Mouse (Mus musculus): Measurements from ENCODE around the gene Rwdd2b. TPM values are rescaled to one million over a fixed set of nuclear protein-coding genes. Genes with fewer than 3 reads are reported as not detected.

The Rwdd2b gene
- 10 to 100 TPM in 1 of 2 experiments, 1 to 10 TPM in 1; 5.8 to 10.7 TPM for total RNA-seq (2023)

DNA sequence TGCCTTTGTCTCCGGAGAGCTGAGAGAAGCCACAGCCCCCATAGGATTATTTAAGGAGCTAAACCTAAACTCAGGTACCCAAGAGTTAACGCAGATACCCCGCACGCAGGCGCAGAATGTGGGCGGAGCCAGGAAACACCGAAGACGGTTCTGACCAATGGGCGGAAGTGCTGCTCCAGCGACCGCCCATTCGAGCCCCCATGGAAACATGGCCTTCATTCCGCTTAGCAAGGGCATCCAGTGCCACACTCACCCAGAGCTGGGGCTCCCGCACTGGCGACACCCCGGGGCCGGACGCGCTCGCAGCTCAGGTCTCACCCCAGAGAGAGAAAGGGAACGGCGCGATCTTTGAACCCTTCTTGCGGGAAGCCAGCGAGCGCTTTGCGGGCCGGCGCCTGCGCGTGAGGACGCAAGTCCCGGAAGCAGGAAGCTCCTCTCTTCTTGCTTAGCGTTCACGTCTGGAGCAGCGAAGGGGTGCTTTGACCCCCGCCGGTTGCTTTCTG, at the start of gene Rwdd2b:
Gene Rwdd2b (minus strand): TSS at position 390 of the 503 bp plus-strand sequence.

DNA sequence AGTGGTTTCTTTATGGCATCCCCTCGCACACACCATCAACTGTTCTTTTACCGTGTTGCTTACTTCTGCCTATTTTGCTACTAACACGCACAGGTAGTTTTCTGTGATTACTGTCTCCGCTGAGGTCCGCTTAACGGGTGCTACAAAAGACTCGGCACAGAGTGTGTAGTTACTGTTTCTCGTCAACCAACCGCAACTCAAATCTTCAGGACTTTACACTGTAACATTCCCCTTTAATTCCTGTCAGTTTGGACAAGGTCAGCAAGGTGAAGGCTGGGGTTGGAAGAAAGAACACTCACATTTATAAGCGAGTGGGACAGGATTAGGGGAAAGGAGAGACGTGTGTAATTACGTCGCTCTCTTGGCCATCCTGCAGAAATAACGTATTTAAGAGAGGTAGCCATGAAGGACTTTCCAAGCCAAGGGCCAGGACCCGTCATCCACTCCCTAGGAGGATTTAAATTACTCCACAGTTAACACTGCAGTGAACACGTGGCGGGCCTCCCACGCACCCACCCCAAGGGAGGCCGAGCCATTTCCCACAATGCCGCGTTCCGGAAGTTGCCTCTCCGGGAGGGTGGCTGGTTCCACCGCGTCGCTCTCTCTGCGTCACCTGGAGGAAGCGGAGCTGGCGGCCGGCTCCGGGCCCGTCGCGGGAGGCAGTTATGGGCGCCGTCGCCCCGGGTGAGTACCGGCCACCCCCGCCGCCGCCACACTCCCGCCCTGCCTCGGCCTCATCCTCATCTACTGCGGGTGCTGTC, 14.2 kb upstream of the Rwdd2b start, which contains the start of gene Usp16:
Gene Usp16 (plus strand): TSS at position 285 of the 761 bp plus-strand sequence.

DNA sequence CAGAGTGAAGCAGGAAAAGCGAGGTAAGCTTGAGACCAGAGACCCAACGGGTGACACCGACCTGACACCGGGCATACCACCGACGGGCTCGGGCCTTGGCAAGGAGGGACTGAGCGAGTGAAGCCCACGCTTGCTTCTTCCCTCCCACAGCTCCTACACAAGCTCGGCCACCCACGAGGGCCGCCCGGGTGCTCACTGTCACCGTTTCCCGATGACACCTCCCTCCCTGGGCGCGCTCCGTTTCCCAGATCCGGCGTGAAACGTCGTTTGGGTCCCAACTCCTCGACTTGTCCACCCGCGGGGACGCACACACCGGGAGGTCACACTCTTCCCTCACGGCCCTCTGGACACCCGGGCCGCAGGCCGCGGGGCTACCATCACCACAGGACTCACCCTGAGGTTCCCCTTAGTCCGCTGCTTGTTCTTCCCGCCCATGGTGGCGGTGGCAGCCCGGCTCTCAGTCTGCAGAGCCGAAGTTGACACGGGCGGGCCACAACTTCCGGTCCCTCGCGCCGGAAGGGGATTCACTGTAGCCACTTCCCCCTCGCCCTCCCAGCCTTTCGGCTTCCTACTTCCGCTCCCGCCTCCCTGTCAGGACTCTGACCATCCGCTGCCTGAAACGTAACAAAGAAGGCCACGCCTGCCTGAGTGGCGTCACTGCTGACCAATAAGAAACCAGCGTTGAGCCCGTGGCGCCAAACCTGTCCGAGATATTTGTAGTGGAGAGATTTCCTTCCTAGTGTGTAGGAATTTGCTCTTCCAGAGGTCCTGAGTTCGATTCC, 8.1 kb downstream of the Rwdd2b start, which contains the start of gene Ltn1:
Gene Ltn1 (minus strand): TSS at position 580 of the 782 bp plus-strand sequence.

Other genes with a start within 250 kb of the Rwdd2b start
- gene N6amt1, start 86.4 kb downstream of the Rwdd2b start, total RNA-seq (2023): 10 to 100 TPM; 14.4 to 22.4 TPM
- gene Ltn1, start 8.0 kb downstream of the Rwdd2b start, total RNA-seq (2023): 10 to 100 TPM; 45.2 to 55.7 TPM
- 100 to 1,000 TPM; 139 to 142 TPM for gene Usp16, start 14.1 kb upstream of the Rwdd2b start, total RNA-seq (2023)
- gene Cct8, start 55.3 kb upstream of the Rwdd2b start, total RNA-seq (2023): 100 to 1,000 TPM; 169 to 191 TPM
- gene Map3k7cl, start 112.8 kb upstream of the Rwdd2b start, total RNA-seq (2023): not detected